ENCODE assay signal across 8 mouse cellular contexts in the genomic region with DNA sequence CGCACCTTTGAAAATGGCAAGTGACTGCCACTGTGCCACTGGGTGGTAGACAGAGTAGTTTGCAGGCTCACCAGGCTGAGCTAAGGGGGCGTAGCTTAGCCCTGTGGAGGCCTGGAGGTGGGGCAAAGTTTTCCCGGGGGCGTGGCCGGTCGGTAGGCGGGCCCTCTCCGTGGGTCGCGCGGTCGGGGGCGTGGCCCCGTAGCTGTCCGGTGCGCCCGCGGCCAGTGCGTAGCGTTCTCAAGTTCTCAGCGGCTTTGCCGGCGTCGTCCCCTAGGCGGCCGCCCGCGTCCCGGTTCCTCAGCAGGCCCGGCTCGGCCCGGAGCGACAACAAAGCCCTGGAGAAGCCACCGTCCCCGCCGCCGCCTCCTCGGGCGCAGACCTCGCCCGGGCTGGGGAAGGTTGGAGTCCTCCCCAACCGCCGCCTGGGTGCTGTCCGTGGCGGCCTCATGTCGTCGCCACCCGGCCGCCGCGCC. TPM values are rescaled to one million over a fixed set of nuclear protein-coding genes. Genes with fewer than 3 reads are reported as not detected.
DNase-seq lines count a peak whose midpoint lies in the region; ATAC-seq lines count a peak whose summit lies in the region.

A gene (plus strand): TSS at position 191 of the 473 bp plus-strand sequence.

- peak within 1 kb of the TSS; percentile 90 for H3K27ac ChIP-seq in hindbrain, embryonic 13.5 days

- no peaks in the 10 kb centered on the region for H3K9me3 ChIP-seq in hindbrain, embryonic 13.5 days

- WGBS in hindbrain, embryonic 13.5 days = 1% methylated on average over 40 of the region's 51 CpGs

- ATAC-seq in hindbrain, embryonic 13.5 days (ENCODE audit: low FRiP score) = peak; percentile 90

- H3K9ac ChIP-seq in hindbrain, embryonic 13.5 days = peak within 1 kb of the TSS; percentile 78

- H3K4me2 ChIP-seq in hindbrain, embryonic 13.5 days = peak within 1 kb of the TSS; percentile 74

- H3K27me3 ChIP-seq in hindbrain, embryonic 13.5 days = no peaks in the 10 kb centered on the region

- peaks cover 14% of the 10 kb centered on the region for H3K4me1 ChIP-seq in hindbrain, embryonic 13.5 days (replicated peaks)

- H3K36me3 ChIP-seq in hindbrain, embryonic 13.5 days = no peaks in the 10 kb centered on the region

- DNase-seq in NIH3T3 (ENCODE audit: low read depth) = peak; percentile 97
- DNase-seq in cerebellum, postnatal 10 days = peak; percentile 88 to 93
- DNase-seq in frontal cortex, postnatal 14 days (ENCODE audit: low spot score in 2 of 2) = peak; percentile 67 to 81
- DNase-seq in layer of hippocampus, postnatal 25 days (ENCODE audit: extremely low spot score in 1 of 2, low spot score in 1 of 2) = peak; percentile 62 to 76
- DNase-seq in lung, postnatal 25 days (ENCODE audit: low spot score) = peak; percentile 94
- DNase-seq in retina, embryonic 14.5 days (ENCODE audit: low spot score) = peak; percentile 94
- peak; percentile 95 for DNase-seq in thymus, postnatal 4 days

- peak within 1 kb of the TSS; percentile 71 for H3K4me3 ChIP-seq in hindbrain, embryonic 13.5 days

RNA-seq across cellular contexts. Expression of the gene that starts here (rescaled TPM):
- polyA plus RNA-seq in hindbrain, embryonic 13.5 days (2015; fragmentation: Nextera tagmentation; extraction: Ambion mirVana) = 12.8 and 13.8 TPM in 2 replicates
- 1 to 10 TPM; 4.0 to 4.1 TPM for total RNA-seq in layer of hippocampus, postnatal 25 days (2021)

Comparison
In these comparisons a context has a peak if more than half of its experiments do, and no peak if none do; other contexts are left out.
1. Peak in every context shown above with its lines: DNase-seq, ATAC-seq, H3K4me3 ChIP-seq and H3K27ac ChIP-seq.